8 mouse cellular contexts compared by ENCODE assay signal in the genomic region with DNA sequence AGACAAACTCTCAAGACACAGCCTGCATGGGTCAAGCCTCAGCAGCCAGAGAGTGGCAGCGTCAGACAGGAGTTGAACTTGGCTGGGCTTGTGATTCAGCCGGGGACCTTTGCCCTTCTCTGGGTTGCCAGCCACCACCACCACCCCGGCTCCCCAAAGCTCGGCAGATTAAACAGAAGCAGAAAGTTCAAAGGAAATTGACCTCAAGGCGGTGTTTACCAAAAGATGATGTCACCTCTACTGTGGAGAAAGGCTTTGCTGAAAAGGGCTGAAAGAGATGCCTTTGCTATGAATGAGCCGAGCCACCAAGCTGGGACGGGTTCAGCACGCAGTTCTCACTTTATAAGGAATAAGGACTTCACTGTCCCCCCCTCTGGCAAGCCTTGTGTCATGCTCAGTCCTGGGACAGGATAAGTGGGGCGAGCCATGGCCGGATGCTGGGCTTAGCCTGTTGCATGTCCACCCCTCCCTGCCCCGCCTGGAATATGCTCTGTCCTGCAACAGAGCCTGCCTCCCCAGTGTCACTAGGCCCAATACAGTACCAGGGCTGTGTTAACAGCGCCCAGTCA. TPM values are rescaled to one million over a fixed set of nuclear protein-coding genes. Genes with fewer than 3 reads are reported as not detected.
DNase-seq lines count a peak whose midpoint lies in the region; ATAC-seq lines count a peak whose summit lies in the region.

No protein-coding gene starts in this region.

- no peak overlapping the region for H3K9ac ChIP-seq in heart, embryonic 13.5 days

- WGBS in heart, embryonic 13.5 days = 31% methylated on average over 12 of the region's 12 CpGs

- peak overlapping the region; percentile 76 for H3K27ac ChIP-seq in heart, embryonic 13.5 days (replicated peaks)

- H3K9me3 ChIP-seq in heart, embryonic 13.5 days = no peaks in the 10 kb centered on the region

- H3K27me3 ChIP-seq in heart, embryonic 13.5 days (replicated peaks) = 0 out of 2 replicates have a peak, but pooled peaks cover 2% of the 10 kb centered on the region

- H3K4me2 ChIP-seq in heart, embryonic 13.5 days = no peak overlapping the region

- H3K4me1 ChIP-seq in heart, embryonic 13.5 days = peaks cover 17% of the 10 kb centered on the region

- ATAC-seq in heart, embryonic 13.5 days (ENCODE audit: extremely low read depth, insufficient number of reproducible peaks, low FRiP score, low TSS enrichment) = no peak

- peak; percentile 29 to 32 for DNase-seq in right cerebral cortex, postnatal 10 days (ENCODE audit: low spot score in 2 of 2)
- DNase-seq in right cerebral cortex, postnatal 36 days (ENCODE audit: low spot score in 2 of 2) = no peak
- DNase-seq in kidney, postnatal 25 days = peak; percentile 68 to 83
- DNase-seq in lung, postnatal 4 days = peak; percentile 81 to 90
- no peak for DNase-seq in spleen, postnatal 14 days (ENCODE audit: low spot score in 2 of 2)
- no peak for DNase-seq in cerebellum, adult 8-10 months
- no peak for DNase-seq in spleen, postnatal 4 days (ENCODE audit: low spot score in 2 of 2)

- H3K36me3 ChIP-seq in heart, embryonic 13.5 days = no peaks in the 10 kb centered on the region

- H3K4me3 ChIP-seq in heart, embryonic 13.5 days = no peak overlapping the region

RNA-seq across cellular contexts. Expression of a gene that starts 4.9 kb away (rescaled TPM):
- 2.8 and 3.2 TPM in 2 replicates for polyA plus RNA-seq in heart, embryonic 13.5 days (2015; fragmentation: Nextera tagmentation; extraction: Ambion mirVana)

Comparison
In these comparisons a context has a peak if more than half of its experiments do, and no peak if none do; other contexts are left out.
1. DNase-seq: peak in right cerebral cortex, postnatal 10 days (2 of 2), kidney, postnatal 25 days (2 of 2) and lung, postnatal 4 days (2 of 2); none in right cerebral cortex, postnatal 36 days (0 of 2), spleen, postnatal 14 days (0 of 2), cerebellum, adult 8-10 months (single experiment) and spleen, postnatal 4 days (0 of 2).